Mouse (Mus musculus) kidney, embryonic 14.5 days (tissue): Measurements from ENCODE around the gene Ncbp3. TPM values are rescaled to one million over a fixed set of nuclear protein-coding genes. Genes with fewer than 3 reads are reported as not detected.
"Not testable (repeated sequence)": the region's sequence is repeated elsewhere in the genome, so short reads cannot be mapped to it uniquely, and the experiment has no call there.

Experiments used
- ATAC-seq: fragments of 200-750 bp; cut with Nextera tagmentation; 2 replicates; pipeline ENCODE4 v1.8.0; 2017; ENCODE audit warnings: moderate number of reproducible peaks, mild to moderate bottlenecking, moderate TSS enrichment, moderate library complexity; ENCODE audit not compliant: low FRiP score, low TSS enrichment
- H3K27ac ChIP-seq: fragments of 300-500 bp; sonication (generic); 2 replicates; pipeline ENCODE4 v1.5.1; 2014; ENCODE audit warnings: low read depth, mild to moderate bottlenecking, low read length, moderate library complexity, mixed read lengths
- H3K27me3 ChIP-seq: fragments of 300-500 bp; sonication (generic); 2 replicates; pipeline ENCODE4 v1.6.1; 2014; ENCODE audit warnings: mild to moderate bottlenecking, low read length; ENCODE audit not compliant: control insufficient read depth, insufficient read depth
- H3K36me3 ChIP-seq: fragments of 300-500 bp; sonication (generic); 2 replicates; pipeline ENCODE4 v1.6.1; 2014; ENCODE audit warnings: low read length, mixed read lengths; ENCODE audit not compliant: control insufficient read depth, insufficient read depth
- H3K4me1 ChIP-seq: fragments of 300-500 bp; sonication (generic); 2 replicates; pipeline ENCODE4 v1.6.1; 2014; ENCODE audit warnings: low read length, mixed read lengths; ENCODE audit not compliant: control insufficient read depth, insufficient read depth
- H3K4me2 ChIP-seq: fragments of 300-500 bp; sonication (generic); replicated peaks from 2 replicates; pipeline ENCODE4 v1.6.1; 2014; ENCODE audit warnings: low read depth, mild to moderate bottlenecking, low read length
- H3K4me3 ChIP-seq: fragments of 300-500 bp; sonication (generic); 2 replicates; pipeline ENCODE4 v1.5.1; 2014; ENCODE audit warnings: mild to moderate bottlenecking, low read length
- H3K9ac ChIP-seq: fragments of 300-500 bp; sonication (generic); 2 replicates; pipeline ENCODE4 v1.6.1; 2014; ENCODE audit warnings: low read depth, mild to moderate bottlenecking, low read length, moderate library complexity
- H3K9me3 ChIP-seq: fragments of 300-500 bp; sonication (generic); 2 replicates; pipeline ENCODE4 v1.6.1; 2016; ENCODE audit warnings: low read length; ENCODE audit not compliant: control insufficient read depth
- WGBS: fragments of 180-500 bp; shearing (Covaris S2); extraction: QIAGEN DNeasy Blood & Tissue Kit; methylation state at CpG from one replicate; pipeline ENCODE4 v1.1.7; 2014; 5-methylcytosine and 5-hydroxymethylcytosine counted together
- polyA plus RNA-seq: library from polyadenylated mRNA; unstranded; fragments of >200 nt; fragmentation: Nextera tagmentation; extraction: Ambion mirVana; gene quantifications from 2 replicates; pipeline ENCODE4 v1.2.1, GENCODE M21; 2014

Ncbp3 gene
- polyA plus RNA-seq, 1 experiment from 2014 or later = 12.9 TPM

GRCm38 (mm10) chr11:73099976-73100750 lies 52.6 kb downstream of the Ncbp3 start:
- no peak overlapping the region for H3K4me2 ChIP-seq
- H3K4me1 ChIP-seq = no peaks in the 10 kb centered on the region
- ATAC-seq = no peak
- no peaks in the 10 kb centered on the region for H3K36me3 ChIP-seq
- H3K9ac ChIP-seq = no peak overlapping the region
- no peak overlapping the region for H3K27ac ChIP-seq
- no peak overlapping the region for H3K4me3 ChIP-seq
- no peaks in the 10 kb centered on the region for H3K27me3 ChIP-seq
- WGBS = 76% methylated on average over 14 of the region's 14 CpGs
- no peaks in the 10 kb centered on the region for H3K9me3 ChIP-seq

GRCm38 (mm10) chr11:73101308-73101707 lies 53.7 kb downstream of the Ncbp3 start:
- Histone ChIP-seq H3K4me1 (no peaks in the 10 kb centered on the region), H3K27me3 (no peaks in the 10 kb centered on the region), H3K9ac (no peak overlapping the region), H3K9me3 (no peaks in the 10 kb centered on the region), H3K27ac (no peak overlapping the region), H3K36me3 (no peaks in the 10 kb centered on the region), H3K4me3 (no peak overlapping the region), H3K4me2 (no peak overlapping the region)
- no peak for ATAC-seq
- 81% methylated on average over 4 of the region's 4 CpGs for WGBS

- Histone ChIP-seq H3K9ac (no peak overlapping the region), H3K9me3 (no peaks in the 10 kb centered on the region), H3K36me3 (no peaks in the 10 kb centered on the region), H3K27ac (no peak overlapping the region), H3K4me1 (no peaks in the 10 kb centered on the region), H3K27me3 (no peaks in the 10 kb centered on the region), H3K4me2 (no peak overlapping the region), H3K4me3 (no peak overlapping the region)
- WGBS = 62% methylated on average over 3 of the region's 3 CpGs
- no peak for ATAC-seq
Measured at GRCm38 (mm10) chr11:73105246-73105645, 57.7 kb downstream of the Ncbp3 start.

- not testable (repeated sequence) for H3K27ac ChIP-seq, H3K4me3 ChIP-seq, H3K9me3 ChIP-seq, H3K9ac ChIP-seq, H3K4me2 ChIP-seq, H3K36me3 ChIP-seq, H3K4me1 ChIP-seq, ATAC-seq, H3K27me3 ChIP-seq
- 52% methylated on average over 3 of the region's 3 CpGs for WGBS
Measured at GRCm38 (mm10) chr11:73107358-73107757, 59.8 kb downstream of the Ncbp3 start.

- Histone ChIP-seq H3K4me2 (no peak overlapping the region), H3K27ac (no peak overlapping the region), H3K27me3 (no peaks in the 10 kb centered on the region), H3K9me3 (no peaks in the 10 kb centered on the region), H3K36me3 (no peaks in the 10 kb centered on the region), H3K9ac (no peak overlapping the region), H3K4me3 (no peak overlapping the region), H3K4me1 (no peaks in the 10 kb centered on the region)
- 80% methylated on average over 5 of the region's 5 CpGs for WGBS
- no peak for ATAC-seq
Measured at GRCm38 (mm10) chr11:73108195-73108897, 60.8 kb downstream of the Ncbp3 start.

GRCm38 (mm10) chr11:73108898-73109625 lies 61.5 kb downstream of the Ncbp3 start:
- no peak for ATAC-seq
- Histone ChIP-seq H3K27me3 (no peaks in the 10 kb centered on the region), H3K9me3 (no peaks in the 10 kb centered on the region), H3K36me3 (no peaks in the 10 kb centered on the region), H3K4me2 (no peak overlapping the region), H3K27ac (no peak overlapping the region), H3K4me3 (no peak overlapping the region), H3K9ac (no peak overlapping the region), H3K4me1 (no peaks in the 10 kb centered on the region)
- WGBS = 73% methylated on average over 14 of the region's 14 CpGs

- H3K27ac ChIP-seq = no peak overlapping the region
- no peak overlapping the region for H3K4me2 ChIP-seq
- H3K27me3 ChIP-seq = no peaks in the 10 kb centered on the region
- H3K36me3 ChIP-seq = no peaks in the 10 kb centered on the region
- no peaks in the 10 kb centered on the region for H3K4me1 ChIP-seq
- ATAC-seq = no peak
- WGBS = 90% methylated on average over 3 of the region's 3 CpGs
- no peak overlapping the region for H3K4me3 ChIP-seq
- no peaks in the 10 kb centered on the region for H3K9me3 ChIP-seq
- no peak overlapping the region for H3K9ac ChIP-seq
Measured at GRCm38 (mm10) chr11:73109941-73110340, 62.4 kb downstream of the Ncbp3 start.

GRCm38 (mm10) chr11:73111414-73111813 lies 63.8 kb downstream of the Ncbp3 start:
- H3K4me3 ChIP-seq = no peak overlapping the region
- no peak overlapping the region for H3K9ac ChIP-seq
- H3K4me1 ChIP-seq = no peaks in the 10 kb centered on the region
- WGBS = 72% methylated on average over 6 of the region's 6 CpGs
- no peak for ATAC-seq
- H3K27ac ChIP-seq = no peak overlapping the region
- no peak overlapping the region for H3K4me2 ChIP-seq
- no peaks in the 10 kb centered on the region for H3K9me3 ChIP-seq
- H3K36me3 ChIP-seq = no peaks in the 10 kb centered on the region
- no peaks in the 10 kb centered on the region for H3K27me3 ChIP-seq

GRCm38 (mm10) chr11:73126495-73126894 lies 78.9 kb downstream of the Ncbp3 start:
- no peak for ATAC-seq
- H3K27me3 ChIP-seq = no peaks in the 10 kb centered on the region
- H3K4me3 ChIP-seq = no peak overlapping the region
- peaks cover 4% of the 10 kb centered on the region; the same call in 1 of the 2 replicates for H3K36me3 ChIP-seq
- H3K4me2 ChIP-seq = no peak overlapping the region
- H3K27ac ChIP-seq = no peak overlapping the region
- H3K9me3 ChIP-seq = no peaks in the 10 kb centered on the region
- H3K4me1 ChIP-seq = no peaks in the 10 kb centered on the region
- H3K9ac ChIP-seq = no peak overlapping the region
- 93% methylated on average over 6 of the region's 6 CpGs for WGBS
